Mouse (Mus musculus): ENCODE measurements at regions not wholly inside any gene's neighbourhood (a gene's known extent, or its start where the extent isn't known, plus 50 kb on each side); places are given as distances from the start of the nearest gene placed in this dataset.
A peak's percentile ranks its signal among the peaks of the same experiment; 100 is the strongest.
"Not testable (repeated sequence)": the region's sequence is repeated elsewhere in the genome, so short reads cannot be mapped to it uniquely, and the experiment has no call there.

- H3K4me2 ChIP-seq; H3K36me3 ChIP-seq (ENCODE audit: control insufficient read depth, insufficient read depth, low read length); H3K27ac ChIP-seq (ENCODE audit: low read depth, low read length); H3K9ac ChIP-seq (ENCODE audit: low read length); ATAC-seq (ENCODE audit: low FRiP score); H3K27me3 ChIP-seq (ENCODE audit: control insufficient read depth, insufficient read depth, low read length); H3K4me3 ChIP-seq (ENCODE audit: low read depth, low read length); H3K4me1 ChIP-seq (ENCODE audit: control insufficient read depth, insufficient read depth, low read length); H3K9me3 ChIP-seq (ENCODE audit: control insufficient read depth, low read length): not testable (repeated sequence)
- DNase-seq (ENCODE audit: low spot score, missing footprints), result peak; percentile 72
- 34% methylated on average over 3 of the region's 3 CpGs for WGBS
These were observed 166.0 kb upstream of the Gm5538 start for GRCm38 (mm10) chr3:59563486-59564006.

GRCm38 (mm10) chr3:59542621-59543020, 187.0 kb upstream of the Gm5538 start:
- ATAC-seq (ENCODE audit: low FRiP score), result no peak
- no peak overlapping the region for H3K4me2 ChIP-seq
- H3K36me3 ChIP-seq (ENCODE audit: control insufficient read depth, insufficient read depth, low read length), result no peaks in the 10 kb centered on the region
- no peak overlapping the region for H3K27ac ChIP-seq (ENCODE audit: low read depth, low read length)
- no peaks in the 10 kb centered on the region for H3K9me3 ChIP-seq (ENCODE audit: control insufficient read depth, low read length)
- H3K9ac ChIP-seq (ENCODE audit: low read length), result no peak overlapping the region
- H3K27me3 ChIP-seq (ENCODE audit: control insufficient read depth, insufficient read depth, low read length), result no peaks in the 10 kb centered on the region
- no peak for DNase-seq (ENCODE audit: low spot score, missing footprints)
- 57% methylated on average over 2 of the region's 2 CpGs for WGBS
- no peak overlapping the region for H3K4me3 ChIP-seq (ENCODE audit: low read depth, low read length)
- H3K4me1 ChIP-seq (ENCODE audit: control insufficient read depth, insufficient read depth, low read length), result no peaks in the 10 kb centered on the region

GRCm38 (mm10) chr3:59540547-59540946, 189.0 kb upstream of the Gm5538 start:
- not testable (repeated sequence) for H3K9ac ChIP-seq (ENCODE audit: low read length); H3K4me3 ChIP-seq (ENCODE audit: low read depth, low read length); H3K36me3 ChIP-seq (ENCODE audit: control insufficient read depth, insufficient read depth, low read length); H3K27ac ChIP-seq (ENCODE audit: low read depth, low read length); DNase-seq (ENCODE audit: low spot score, missing footprints); H3K4me1 ChIP-seq (ENCODE audit: control insufficient read depth, insufficient read depth, low read length); H3K27me3 ChIP-seq (ENCODE audit: control insufficient read depth, insufficient read depth, low read length); H3K4me2 ChIP-seq; H3K9me3 ChIP-seq (ENCODE audit: control insufficient read depth, low read length); ATAC-seq (ENCODE audit: low FRiP score)

GRCm38 (mm10) chr3:59539893-59540292, 189.7 kb upstream of the Gm5538 start:
- not testable (repeated sequence) for H3K4me3 ChIP-seq (ENCODE audit: low read depth, low read length); ATAC-seq (ENCODE audit: low FRiP score); H3K27ac ChIP-seq (ENCODE audit: low read depth, low read length); H3K36me3 ChIP-seq (ENCODE audit: control insufficient read depth, insufficient read depth, low read length); H3K27me3 ChIP-seq (ENCODE audit: control insufficient read depth, insufficient read depth, low read length); H3K9me3 ChIP-seq (ENCODE audit: control insufficient read depth, low read length); H3K4me2 ChIP-seq; H3K4me1 ChIP-seq (ENCODE audit: control insufficient read depth, insufficient read depth, low read length); H3K9ac ChIP-seq (ENCODE audit: low read length); DNase-seq (ENCODE audit: low spot score, missing footprints)
- 65% methylated on average over 3 of the region's 3 CpGs for WGBS

GRCm38 (mm10) chr3:59531311-59531834, 187.2 kb upstream of the Igsf10 start:
- Histone ChIP-seq H3K27me3 (ENCODE audit: control insufficient read depth, insufficient read depth, low read length) (no peaks in the 10 kb centered on the region), H3K9me3 (ENCODE audit: control insufficient read depth, low read length) (no peaks in the 10 kb centered on the region), H3K36me3 (ENCODE audit: control insufficient read depth, insufficient read depth, low read length) (no peaks in the 10 kb centered on the region), H3K4me3 (ENCODE audit: low read depth, low read length) (no peak overlapping the region), H3K4me2 (no peak overlapping the region), H3K27ac (ENCODE audit: low read depth, low read length) (no peak overlapping the region), H3K4me1 (ENCODE audit: control insufficient read depth, insufficient read depth, low read length) (no peaks in the 10 kb centered on the region), H3K9ac (ENCODE audit: low read length) (no peak overlapping the region)
- ATAC-seq (ENCODE audit: low FRiP score) (no peak), DNase-seq (ENCODE audit: low spot score, missing footprints) (no peak)
- WGBS, result 83% methylated on average over 2 of the region's 2 CpGs

- no peak overlapping the region for H3K27ac ChIP-seq (ENCODE audit: low read depth, low read length)
- H3K9me3 ChIP-seq (ENCODE audit: control insufficient read depth, low read length), result no peaks in the 10 kb centered on the region
- H3K9ac ChIP-seq (ENCODE audit: low read length), result no peak overlapping the region
- H3K27me3 ChIP-seq (ENCODE audit: control insufficient read depth, insufficient read depth, low read length), result no peaks in the 10 kb centered on the region
- no peak overlapping the region for H3K4me2 ChIP-seq
- H3K4me3 ChIP-seq (ENCODE audit: low read depth, low read length), result no peak overlapping the region
- no peak for DNase-seq (ENCODE audit: low spot score, missing footprints)
- ATAC-seq (ENCODE audit: low FRiP score), result no peak
- H3K36me3 ChIP-seq (ENCODE audit: control insufficient read depth, insufficient read depth, low read length), result no peaks in the 10 kb centered on the region
- H3K4me1 ChIP-seq (ENCODE audit: control insufficient read depth, insufficient read depth, low read length), result no peaks in the 10 kb centered on the region
- 87% methylated on average over 9 of the region's 9 CpGs for WGBS
These were observed 186.6 kb upstream of the Igsf10 start for GRCm38 (mm10) chr3:59530592-59531310.

GRCm38 (mm10) chr3:59520766-59521165, 176.6 kb upstream of the Igsf10 start:
- Histone ChIP-seq H3K4me2 (no peak overlapping the region), H3K9me3 (ENCODE audit: control insufficient read depth, low read length) (no peaks in the 10 kb centered on the region), H3K27ac (ENCODE audit: low read depth, low read length) (no peak overlapping the region), H3K9ac (ENCODE audit: low read length) (no peak overlapping the region), H3K4me3 (ENCODE audit: low read depth, low read length) (no peak overlapping the region), H3K36me3 (ENCODE audit: control insufficient read depth, insufficient read depth, low read length) (no peaks in the 10 kb centered on the region), H3K4me1 (ENCODE audit: control insufficient read depth, insufficient read depth, low read length) (no peaks in the 10 kb centered on the region), H3K27me3 (ENCODE audit: control insufficient read depth, insufficient read depth, low read length) (no peaks in the 10 kb centered on the region)
- WGBS, result 97% methylated on average over 1 of the region's 1 CpGs
- ATAC-seq (ENCODE audit: low FRiP score) (no peak), DNase-seq (ENCODE audit: low spot score, missing footprints) (no peak)

GRCm38 (mm10) chr3:59478095-59478494, 133.9 kb upstream of the Igsf10 start:
- no peaks in the 10 kb centered on the region for H3K4me1 ChIP-seq (ENCODE audit: control insufficient read depth, insufficient read depth, low read length)
- no peaks in the 10 kb centered on the region for H3K36me3 ChIP-seq (ENCODE audit: control insufficient read depth, insufficient read depth, low read length)
- DNase-seq (ENCODE audit: low spot score, missing footprints) (no peak), ATAC-seq (ENCODE audit: low FRiP score) (peak; percentile 81)
- H3K4me3 ChIP-seq (ENCODE audit: low read depth, low read length), result no peak overlapping the region
- no peaks in the 10 kb centered on the region for H3K9me3 ChIP-seq (ENCODE audit: control insufficient read depth, low read length)
- no peak overlapping the region for H3K27ac ChIP-seq (ENCODE audit: low read depth, low read length)
- H3K27me3 ChIP-seq (ENCODE audit: control insufficient read depth, insufficient read depth, low read length), result no peaks in the 10 kb centered on the region
- no peak overlapping the region for H3K4me2 ChIP-seq
- 28% methylated on average over 5 of the region's 5 CpGs for WGBS
- H3K9ac ChIP-seq (ENCODE audit: low read length), result no peak overlapping the region

GRCm38 (mm10) chr3:59477441-59478061, 133.4 kb upstream of the Igsf10 start:
- H3K9ac ChIP-seq (ENCODE audit: low read length), result no peak overlapping the region
- no peaks in the 10 kb centered on the region for H3K9me3 ChIP-seq (ENCODE audit: control insufficient read depth, low read length)
- ATAC-seq (ENCODE audit: low FRiP score) (no peak), DNase-seq (ENCODE audit: low spot score, missing footprints) (no peak)
- H3K27ac ChIP-seq (ENCODE audit: low read depth, low read length), result no peak overlapping the region
- no peak overlapping the region for H3K4me2 ChIP-seq
- H3K4me3 ChIP-seq (ENCODE audit: low read depth, low read length), result no peak overlapping the region
- no peaks in the 10 kb centered on the region for H3K36me3 ChIP-seq (ENCODE audit: control insufficient read depth, insufficient read depth, low read length)
- H3K4me1 ChIP-seq (ENCODE audit: control insufficient read depth, insufficient read depth, low read length), result no peaks in the 10 kb centered on the region
- no peaks in the 10 kb centered on the region for H3K27me3 ChIP-seq (ENCODE audit: control insufficient read depth, insufficient read depth, low read length)
- WGBS, result 52% methylated on average over 6 of the region's 6 CpGs
